Mouse (Mus musculus) megakaryocyte progenitor cell, adult 5-6 weeks (primary cell): ENCODE measurements around the gene Tnni3k. TPM values are rescaled to one million over a fixed set of nuclear protein-coding genes. Genes with fewer than 3 reads are reported as not detected.

ENCODE experiments used
- ATAC-seq: replicated peaks from 2 replicates; pipeline ENCODE4 v1.8.0; 2016; ENCODE audit warnings: mild to moderate bottlenecking, moderate TSS enrichment, inconsistent platforms; ENCODE audit not compliant: poor library complexity
- total RNA-seq, 2 experiments: library from RNA; stranded (forward) in 1 of 2; stranded (reverse) in 1 of 2; fragments of 157-497, 149-512 nt in 1 of 2; fragments of 200-1000 nt in 1 of 2; gene quantifications; 2 replicates each; pipeline versions ENCODE4 v1.2.3 to v1.2.4; 2015 to 2017

Gene Tnni3k
- not detected in 2 replicates for total RNA-seq (2015)
- not detected in 2 replicates for total RNA-seq (2017)

- ATAC-seq: no peak
These were observed at the start of gene Tnni3k for GRCm38 (mm10) chr3:155055231-155055916. Gene Tnni3k (minus strand): TSS chr3:155055407.

GRCm38 (mm10) chr3:155099266-155099665 lies 44.1 kb upstream of the Tnni3k start:
- ATAC-seq: no peak

- ATAC-seq: peak; percentile 94
These were observed 38.1 kb upstream of the Tnni3k start, which contains the start of the genes Fpgt and Lrriq3 for GRCm38 (mm10) chr3:155093116-155093956. Gene Fpgt (minus strand): TSS chr3:155093403. Gene Lrriq3 (plus strand): TSS chr3:155093434.

- ATAC-seq: no peak
These were observed 36.9 kb upstream of the Tnni3k start for GRCm38 (mm10) chr3:155092081-155092480.

GRCm38 (mm10) chr3:155077908-155078307 lies 22.7 kb upstream of the Tnni3k start:
- ATAC-seq: no peak

GRCm38 (mm10) chr3:155059449-155059822 lies 4.2 kb upstream of the Tnni3k start:
- no peak for ATAC-seq

GRCm38 (mm10) chr3:155058800-155059448 lies 3.7 kb upstream of the Tnni3k start:
- ATAC-seq: no peak

- no peak for ATAC-seq
These were observed 2.4 kb upstream of the Tnni3k start for GRCm38 (mm10) chr3:155057566-155057965.

- ATAC-seq: no peak
These were observed 1.4 kb upstream of the Tnni3k start for GRCm38 (mm10) chr3:155056606-155057005.

GRCm38 (mm10) chr3:155053189-155053588 lies 2.0 kb downstream of the Tnni3k start:
- no peak for ATAC-seq

- ATAC-seq: no peak
These were observed 3.2 kb downstream of the Tnni3k start for GRCm38 (mm10) chr3:155052021-155052420.

GRCm38 (mm10) chr3:155039012-155039836 lies 16.0 kb downstream of the Tnni3k start:
- no peak for ATAC-seq

GRCm38 (mm10) chr3:155034323-155034722 lies 20.9 kb downstream of the Tnni3k start:
- ATAC-seq: no peak

- no peak for ATAC-seq
These were observed 25.0 kb downstream of the Tnni3k start for GRCm38 (mm10) chr3:155030200-155030599.

- ATAC-seq: no peak
These were observed 52.4 kb downstream of the Tnni3k start for GRCm38 (mm10) chr3:155002781-155003180.

- ATAC-seq: no peak
These were observed 54.2 kb downstream of the Tnni3k start for GRCm38 (mm10) chr3:155001056-155001455.

GRCm38 (mm10) chr3:154992678-154993077 lies 62.5 kb downstream of the Tnni3k start:
- ATAC-seq: no peak

- ATAC-seq: no peak
These were observed 76.1 kb downstream of the Tnni3k start for GRCm38 (mm10) chr3:154979101-154979500.

- ATAC-seq: no peak
These were observed 83.6 kb downstream of the Tnni3k start for GRCm38 (mm10) chr3:154971626-154972025.

- ATAC-seq: no peak
These were observed 84.2 kb downstream of the Tnni3k start for GRCm38 (mm10) chr3:154970981-154971380.

- no peak for ATAC-seq
These were observed 93.9 kb downstream of the Tnni3k start for GRCm38 (mm10) chr3:154961284-154961683.
